Mouse (Mus musculus): ENCODE measurements at regions not wholly inside any gene's neighbourhood (a gene's known extent, or its start where the extent isn't known, plus 50 kb on each side); places are given as distances from the start of the nearest gene placed in this dataset.

DNA sequence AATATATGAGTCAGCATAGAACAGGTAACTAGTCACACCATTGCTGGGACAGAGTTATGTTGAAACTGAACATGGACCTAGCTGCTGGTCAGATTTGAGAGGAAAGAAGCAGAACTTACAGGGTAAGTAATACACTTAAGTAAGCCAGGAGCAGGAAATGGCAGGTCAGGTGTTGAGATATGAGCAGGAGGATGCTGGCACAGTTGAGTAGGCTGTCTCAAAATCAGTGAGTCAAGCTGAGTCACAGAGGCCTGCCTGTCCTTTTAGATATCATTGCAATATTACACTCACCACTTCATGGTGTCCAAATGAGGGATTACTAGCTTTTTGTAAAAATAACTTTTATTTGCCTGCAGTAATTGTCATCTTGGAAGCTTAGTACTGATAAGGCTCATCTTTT lies 182.6 kb upstream of the Kcnj3 start:
- no peak for TF ChIP-seq CTCF (IDR thresholded peaks at IDR 0.05; ENCODE audit: extremely low read depth, insufficient read length, insufficient replicate concordance, low read depth, low read length)
- TF ChIP-seq POLR2A (IDR thresholded peaks at IDR 0.05; ENCODE audit: low read depth, low read length), result no peak
